Mouse (Mus musculus): ENCODE measurements around the gene Lifr. TPM values are rescaled to one million over a fixed set of nuclear protein-coding genes. Genes with fewer than 3 reads are reported as not detected.

Lifr gene
- polyA plus RNA-seq, 1 experiment from 2014 or later, result 35.2 TPM

GRCm38 (mm10) chr15:7198816-7199215 lies 108.4 kb downstream of the Lifr start:
- no peaks in the 10 kb centered on the region for H3K27me3 ChIP-seq (ENCODE audit: control insufficient read depth, insufficient read depth, low read length)
- ATAC-seq (ENCODE audit: low FRiP score) (peak; percentile 90), DNase-seq (ENCODE audit: low spot score) (peak; percentile 72)
- H3K4me3 ChIP-seq (replicated peaks; ENCODE audit: low read length), result no peak overlapping the region
- H3K9me3 ChIP-seq (ENCODE audit: control insufficient read depth, low read length), result no peaks in the 10 kb centered on the region
- H3K9ac ChIP-seq, result no peak overlapping the region
- H3K27ac ChIP-seq, result peak overlapping the region; percentile 29; the same call in 1 of the 2 replicates
- 10% methylated on average over 2 of the region's 2 CpGs for WGBS
- H3K4me2 ChIP-seq (replicated peaks), result no peak overlapping the region
- H3K4me1 ChIP-seq (replicated peaks; ENCODE audit: control insufficient read depth, insufficient read depth, low read length), result peaks cover 58% of the 10 kb centered on the region
- no peaks in the 10 kb centered on the region for H3K36me3 ChIP-seq (replicated peaks; ENCODE audit: control insufficient read depth, insufficient read depth)

GRCm38 (mm10) chr15:7200286-7200685 lies 109.9 kb downstream of the Lifr start:
- no peaks in the 10 kb centered on the region for H3K36me3 ChIP-seq (replicated peaks; ENCODE audit: control insufficient read depth, insufficient read depth)
- no peak overlapping the region for H3K4me3 ChIP-seq (replicated peaks; ENCODE audit: low read length)
- ATAC-seq (ENCODE audit: low FRiP score) (no peak), DNase-seq (ENCODE audit: low spot score) (no peak)
- H3K9me3 ChIP-seq (ENCODE audit: control insufficient read depth, low read length), result no peaks in the 10 kb centered on the region
- H3K4me1 ChIP-seq (replicated peaks; ENCODE audit: control insufficient read depth, insufficient read depth, low read length), result peaks cover 43% of the 10 kb centered on the region
- H3K27me3 ChIP-seq (ENCODE audit: control insufficient read depth, insufficient read depth, low read length), result no peaks in the 10 kb centered on the region
- H3K27ac ChIP-seq, result no peak overlapping the region
- H3K9ac ChIP-seq, result no peak overlapping the region
- WGBS, result 53% methylated on average over 6 of the region's 6 CpGs
- no peak overlapping the region for H3K4me2 ChIP-seq (replicated peaks)

GRCm38 (mm10) chr15:7201421-7202380 lies 111.3 kb downstream of the Lifr start:
- ATAC-seq (ENCODE audit: low FRiP score) (no peak), DNase-seq (ENCODE audit: low spot score) (no peak)
- 59% methylated on average over 9 of the region's 9 CpGs for WGBS
- peak overlapping the region; percentile 18; the same call in 1 of the 2 replicates for H3K27ac ChIP-seq
- no peaks in the 10 kb centered on the region for H3K27me3 ChIP-seq (ENCODE audit: control insufficient read depth, insufficient read depth, low read length)
- no peak overlapping the region for H3K9ac ChIP-seq
- no peaks in the 10 kb centered on the region for H3K9me3 ChIP-seq (ENCODE audit: control insufficient read depth, low read length)
- no peaks in the 10 kb centered on the region for H3K36me3 ChIP-seq (replicated peaks; ENCODE audit: control insufficient read depth, insufficient read depth)
- H3K4me1 ChIP-seq (replicated peaks; ENCODE audit: control insufficient read depth, insufficient read depth, low read length), result peaks cover 29% of the 10 kb centered on the region
- H3K4me2 ChIP-seq (replicated peaks), result no peak overlapping the region
- no peak overlapping the region for H3K4me3 ChIP-seq (replicated peaks; ENCODE audit: low read length)

- Histone ChIP-seq H3K4me2 (replicated peaks) (no peak overlapping the region), H3K9me3 (ENCODE audit: control insufficient read depth, low read length) (no peaks in the 10 kb centered on the region), H3K36me3 (replicated peaks; ENCODE audit: control insufficient read depth, insufficient read depth) (no peaks in the 10 kb centered on the region), H3K27ac (no peak overlapping the region), H3K4me1 (replicated peaks; ENCODE audit: control insufficient read depth, insufficient read depth, low read length) (peaks cover 21% of the 10 kb centered on the region), H3K4me3 (replicated peaks; ENCODE audit: low read length) (no peak overlapping the region), H3K9ac (no peak overlapping the region), H3K27me3 (ENCODE audit: control insufficient read depth, insufficient read depth, low read length) (no peaks in the 10 kb centered on the region)
- ATAC-seq (ENCODE audit: low FRiP score), result no peak
- DNase-seq (ENCODE audit: low spot score), result no peak
- WGBS, result 84% methylated on average over 5 of the region's 5 CpGs
These were observed 112.6 kb downstream of the Lifr start for GRCm38 (mm10) chr15:7202981-7203380.

GRCm38 (mm10) chr15:7203606-7204330 lies 113.4 kb downstream of the Lifr start:
- no peak for DNase-seq (ENCODE audit: low spot score)
- Histone ChIP-seq H3K4me2 (replicated peaks) (no peak overlapping the region), H3K27ac (no peak overlapping the region), H3K4me3 (replicated peaks; ENCODE audit: low read length) (no peak overlapping the region), H3K27me3 (ENCODE audit: control insufficient read depth, insufficient read depth, low read length) (no peaks in the 10 kb centered on the region), H3K9ac (no peak overlapping the region), H3K4me1 (replicated peaks; ENCODE audit: control insufficient read depth, insufficient read depth, low read length) (peaks cover 18% of the 10 kb centered on the region), H3K36me3 (replicated peaks; ENCODE audit: control insufficient read depth, insufficient read depth) (no peaks in the 10 kb centered on the region), H3K9me3 (ENCODE audit: control insufficient read depth, low read length) (no peaks in the 10 kb centered on the region)
- ATAC-seq (ENCODE audit: low FRiP score), result no peak
- WGBS, result 70% methylated on average over 8 of the region's 9 CpGs

- Histone ChIP-seq H3K9me3 (ENCODE audit: control insufficient read depth, low read length) (no peaks in the 10 kb centered on the region), H3K27ac (no peak overlapping the region), H3K4me1 (replicated peaks; ENCODE audit: control insufficient read depth, insufficient read depth, low read length) (peaks cover 9% of the 10 kb centered on the region; the same call in 1 of the 2 replicates), H3K27me3 (ENCODE audit: control insufficient read depth, insufficient read depth, low read length) (no peaks in the 10 kb centered on the region), H3K36me3 (replicated peaks; ENCODE audit: control insufficient read depth, insufficient read depth) (no peaks in the 10 kb centered on the region), H3K4me3 (replicated peaks; ENCODE audit: low read length) (no peak overlapping the region), H3K9ac (no peak overlapping the region), H3K4me2 (replicated peaks) (no peak overlapping the region)
- peak; percentile 39; the same call in 1 of the 2 replicates for ATAC-seq (ENCODE audit: low FRiP score)
- 72% methylated on average over 13 of the region's 13 CpGs for WGBS
- no peak for DNase-seq (ENCODE audit: low spot score)
These were observed 114.5 kb downstream of the Lifr start for GRCm38 (mm10) chr15:7204917-7205316.

GRCm38 (mm10) chr15:7206110-7206509 lies 115.7 kb downstream of the Lifr start:
- WGBS, result 61% methylated on average over 5 of the region's 5 CpGs
- H3K4me2 ChIP-seq (replicated peaks), result no peak overlapping the region
- H3K27me3 ChIP-seq (ENCODE audit: control insufficient read depth, insufficient read depth, low read length), result no peaks in the 10 kb centered on the region
- no peak overlapping the region for H3K27ac ChIP-seq
- H3K9me3 ChIP-seq (ENCODE audit: control insufficient read depth, low read length), result no peaks in the 10 kb centered on the region
- ATAC-seq (ENCODE audit: low FRiP score), result no peak
- H3K4me3 ChIP-seq (replicated peaks; ENCODE audit: low read length), result no peak overlapping the region
- no peak for DNase-seq (ENCODE audit: low spot score)
- H3K4me1 ChIP-seq (replicated peaks; ENCODE audit: control insufficient read depth, insufficient read depth, low read length), result peaks cover 6% of the 10 kb centered on the region; the same call in 1 of the 2 replicates
- H3K9ac ChIP-seq, result no peak overlapping the region
- H3K36me3 ChIP-seq (replicated peaks; ENCODE audit: control insufficient read depth, insufficient read depth), result no peaks in the 10 kb centered on the region

- H3K27me3 ChIP-seq (ENCODE audit: control insufficient read depth, insufficient read depth, low read length), result no peaks in the 10 kb centered on the region
- WGBS, result 85% methylated on average over 7 of the region's 7 CpGs
- ATAC-seq (ENCODE audit: low FRiP score) (no peak), DNase-seq (ENCODE audit: low spot score) (no peak)
- no peak overlapping the region for H3K4me3 ChIP-seq (replicated peaks; ENCODE audit: low read length)
- H3K4me1 ChIP-seq (replicated peaks; ENCODE audit: control insufficient read depth, insufficient read depth, low read length), result no peaks in the 10 kb centered on the region
- no peaks in the 10 kb centered on the region for H3K36me3 ChIP-seq (replicated peaks; ENCODE audit: control insufficient read depth, insufficient read depth)
- no peak overlapping the region for H3K27ac ChIP-seq
- H3K9ac ChIP-seq, result no peak overlapping the region
- no peak overlapping the region for H3K4me2 ChIP-seq (replicated peaks)
- no peaks in the 10 kb centered on the region for H3K9me3 ChIP-seq (ENCODE audit: control insufficient read depth, low read length)
These were observed 116.9 kb downstream of the Lifr start for GRCm38 (mm10) chr15:7207292-7207691.

- no peak overlapping the region for H3K4me2 ChIP-seq (replicated peaks)
These were observed 117.8 kb downstream of the Lifr start for GRCm38 (mm10) chr15:7208180-7208579.

More at GRCm38 (mm10) chr15:7208180-7208579, 117.8 kb downstream of the Lifr start:
- no peaks in the 10 kb centered on the region for H3K36me3 ChIP-seq (replicated peaks; ENCODE audit: control insufficient read depth, insufficient read depth)
- H3K27ac ChIP-seq, result no peak overlapping the region
- H3K9me3 ChIP-seq (ENCODE audit: control insufficient read depth, low read length), result no peaks in the 10 kb centered on the region
- no peak overlapping the region for H3K4me3 ChIP-seq (replicated peaks; ENCODE audit: low read length)
- ATAC-seq (ENCODE audit: low FRiP score) (no peak), DNase-seq (ENCODE audit: low spot score) (no peak)
- no peaks in the 10 kb centered on the region for H3K4me1 ChIP-seq (replicated peaks; ENCODE audit: control insufficient read depth, insufficient read depth, low read length)
- no peaks in the 10 kb centered on the region for H3K27me3 ChIP-seq (ENCODE audit: control insufficient read depth, insufficient read depth, low read length)
- no peak overlapping the region for H3K9ac ChIP-seq
- WGBS, result 88% methylated on average over 9 of the region's 9 CpGs
